Mouse (Mus musculus) liver, embryonic 13.5 days (tissue): ENCODE measurements at regions not wholly inside any gene's neighbourhood (a gene's known extent, or its start where the extent isn't known, plus 50 kb on each side); places are given as distances from the start of the nearest gene placed in this dataset. TPM values are rescaled to one million over a fixed set of nuclear protein-coding genes. Genes with fewer than 3 reads are reported as not detected.

Experiments
- microRNA-seq: library from miRNA; unstranded; fragments of <30 nt; microRNA quantifications from one replicate; pipeline ENCODE4, GENCODE M21; 2016

Small RNAs in the stretch of these regions (microRNA-seq; reads per million reads assigned to microRNA genes)
- gene Gm27628: not detected
